Mouse (Mus musculus) retina, adult 2 months (tissue): ENCODE measurements around the gene Vtcn1.

Experiments
- DNase-seq: peaks from one replicate; pipeline ENCODE4 v3.0.0-alpha.2; 2012; ENCODE audit warnings: low read depth, low spot score

Gene Vtcn1

GRCm38 (mm10) chr3:100856050-100856815 lies 31.0 kb downstream of the Vtcn1 start:
- DNase-seq, result no peak

GRCm38 (mm10) chr3:100857139-100857538 lies 31.9 kb downstream of the Vtcn1 start:
- no peak for DNase-seq

- no peak for DNase-seq
Observed at GRCm38 (mm10) chr3:100858334-100859002, 33.2 kb downstream of the Vtcn1 start.

GRCm38 (mm10) chr3:100861307-100862303 lies 36.3 kb downstream of the Vtcn1 start:
- DNase-seq, result no peak

- no peak for DNase-seq
Observed at GRCm38 (mm10) chr3:100866946-100867345, 41.7 kb downstream of the Vtcn1 start.

GRCm38 (mm10) chr3:100877057-100877456 lies 51.8 kb downstream of the Vtcn1 start:
- DNase-seq, result no peak

GRCm38 (mm10) chr3:100881403-100881802 lies 56.1 kb downstream of the Vtcn1 start:
- no peak for DNase-seq

- DNase-seq, result no peak
Observed at GRCm38 (mm10) chr3:100881843-100882634, 56.8 kb downstream of the Vtcn1 start.

GRCm38 (mm10) chr3:100889234-100889633 lies 64.0 kb downstream of the Vtcn1 start:
- no peak for DNase-seq

- no peak for DNase-seq
Observed at GRCm38 (mm10) chr3:100890406-100890805, 65.1 kb downstream of the Vtcn1 start.

- DNase-seq, result no peak
Observed at GRCm38 (mm10) chr3:100892383-100893335, 67.4 kb downstream of the Vtcn1 start.

- DNase-seq, result no peak
Observed at GRCm38 (mm10) chr3:100895500-100895899, 70.2 kb downstream of the Vtcn1 start.

- no peak for DNase-seq
Observed at GRCm38 (mm10) chr3:100906128-100906527, 80.9 kb downstream of the Vtcn1 start.

- no peak for DNase-seq
Observed at GRCm38 (mm10) chr3:100906916-100907315, 81.7 kb downstream of the Vtcn1 start.

- no peak for DNase-seq
Observed at GRCm38 (mm10) chr3:100908594-100908993, 83.3 kb downstream of the Vtcn1 start.

- no peak for DNase-seq
Observed at GRCm38 (mm10) chr3:100910621-100911020, 85.4 kb downstream of the Vtcn1 start.

GRCm38 (mm10) chr3:100911026-100911425 lies 85.8 kb downstream of the Vtcn1 start:
- DNase-seq, result no peak

GRCm38 (mm10) chr3:100911498-100912213 lies 86.4 kb downstream of the Vtcn1 start:
- DNase-seq, result no peak

GRCm38 (mm10) chr3:100916844-100917243 lies 91.6 kb downstream of the Vtcn1 start:
- DNase-seq, result peak; percentile 29
